Mouse (Mus musculus): ENCODE results near the gene Slc36a3. TPM values are rescaled to one million over a fixed set of nuclear protein-coding genes. Genes with fewer than 3 reads are reported as not detected.

Gene Slc36a3
- polyA plus RNA-seq, 1 experiment from 2014 or later: not detected

Other genes with a start within 250 kb of the Slc36a3 start
- 285 and 293 TPM in 2 replicates for gene Gpx3, start 249.3 kb downstream of the Slc36a3 start, polyA plus RNA-seq (2015; fragmentation: Nextera tagmentation; extraction: Ambion mirVana)
- gene Tnip1, start 188.8 kb downstream of the Slc36a3 start, polyA plus RNA-seq (2015; fragmentation: Nextera tagmentation; extraction: Ambion mirVana): 23.0 and 24.5 TPM in 2 replicates
- 355 and 382 TPM in 2 replicates for gene Anxa6, start 118.3 kb downstream of the Slc36a3 start, polyA plus RNA-seq (2015; fragmentation: Nextera tagmentation; extraction: Ambion mirVana)
- gene Ccdc69, start 73.6 kb downstream of the Slc36a3 start, polyA plus RNA-seq (2015; fragmentation: Nextera tagmentation; extraction: Ambion mirVana): 1.8 and 2.4 TPM in 2 replicates
- 29.2 and 31.8 TPM in 2 replicates for gene Gm2a, start 53.6 kb downstream of the Slc36a3 start, polyA plus RNA-seq (2015; fragmentation: Nextera tagmentation; extraction: Ambion mirVana)
- gene Slc36a2, start 33.4 kb upstream of the Slc36a3 start, polyA plus RNA-seq (2015; fragmentation: Nextera tagmentation; extraction: Ambion mirVana): 3.7 and 4.0 TPM in 2 replicates
- 2.0 and 2.8 TPM in 2 replicates for gene Slc36a1, start 52.6 kb upstream of the Slc36a3 start, polyA plus RNA-seq (2015; fragmentation: Nextera tagmentation; extraction: Ambion mirVana)
- gene Fat2, start 184.9 kb upstream of the Slc36a3 start, polyA plus RNA-seq (2015; fragmentation: Nextera tagmentation; extraction: Ambion mirVana): 1.1 and 1.6 TPM in 2 replicates

Data from embryonic facial prominence, embryonic 15.5 days (tissue).